Mouse (Mus musculus) kidney, adult 9 months (tissue): ENCODE measurements around the gene Prpmp5.
"Not testable (repeated sequence)": the region's sequence is repeated elsewhere in the genome, so short reads cannot be mapped to it uniquely, and the experiment has no call there.

Experiments used
- DNase-seq: peaks from one replicate; pipeline ENCODE4 v3.0.0; 2022

Gene Prpmp5

DNA sequence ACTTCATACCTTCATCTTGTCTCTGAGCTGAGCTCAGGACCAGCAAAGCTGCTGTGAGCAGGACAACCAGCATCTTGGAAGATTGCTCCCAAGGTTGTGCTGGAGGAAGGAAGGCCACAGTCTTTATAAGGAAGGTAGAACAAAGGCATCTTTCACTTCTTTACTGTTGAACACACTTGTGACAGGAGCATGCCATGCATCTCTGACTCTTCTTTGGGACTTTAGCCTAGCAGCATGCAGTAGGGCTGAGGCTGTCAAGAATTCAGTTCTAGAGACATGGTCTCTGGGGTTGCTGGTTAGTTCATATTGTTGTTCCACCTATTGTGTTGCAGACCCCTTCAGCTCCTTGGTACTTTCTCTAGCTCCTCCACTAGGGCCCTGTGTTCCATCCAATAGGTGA is at the start of gene Prpmp5:
Prpmp5 (minus strand) TSS at position 101 of the 400 bp plus-strand sequence.
- not testable (repeated sequence) for DNase-seq

DNA sequence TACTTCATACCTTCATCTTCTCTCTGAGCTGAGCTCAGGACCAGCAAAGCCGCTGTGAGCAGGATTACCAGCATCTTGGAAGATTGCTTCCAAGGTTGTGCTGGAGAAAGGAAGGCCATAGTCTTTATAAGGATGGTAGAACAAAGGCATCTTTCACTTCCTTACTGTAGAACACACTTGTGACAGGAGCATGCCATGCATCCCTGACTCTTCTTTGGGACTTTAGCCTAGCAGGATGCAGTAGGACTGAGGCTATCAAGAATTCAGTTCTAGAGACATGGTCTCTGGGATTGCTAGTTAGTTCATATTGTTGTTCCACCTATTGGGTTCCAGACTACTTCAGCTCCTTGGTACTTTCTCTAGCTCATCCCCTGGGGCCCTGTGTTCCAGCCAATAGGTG is 49.5 kb upstream of the Prpmp5 start, which contains the start of gene Gm8882:
Gm8882 (minus strand) TSS at position 101 of the 400 bp plus-strand sequence.
- DNase-seq = not testable (repeated sequence)
